Mouse (Mus musculus) ovary, adult 2 months (tissue): ENCODE measurements around the gene Fto. TPM values are rescaled to one million over a fixed set of nuclear protein-coding genes. Genes with fewer than 3 reads are reported as not detected.

ENCODE experiments used
- polyA plus RNA-seq: library from polyadenylated mRNA; depleted of rRNA; stranded (reverse); fragments of >200 nt; gene quantifications from 2 replicates; pipeline ENCODE4 v1.2.3, GENCODE M21; 2012; rRNA removed

The Fto gene
- polyA plus RNA-seq: 34.1 and 43.3 TPM in 2 replicates

DNA sequence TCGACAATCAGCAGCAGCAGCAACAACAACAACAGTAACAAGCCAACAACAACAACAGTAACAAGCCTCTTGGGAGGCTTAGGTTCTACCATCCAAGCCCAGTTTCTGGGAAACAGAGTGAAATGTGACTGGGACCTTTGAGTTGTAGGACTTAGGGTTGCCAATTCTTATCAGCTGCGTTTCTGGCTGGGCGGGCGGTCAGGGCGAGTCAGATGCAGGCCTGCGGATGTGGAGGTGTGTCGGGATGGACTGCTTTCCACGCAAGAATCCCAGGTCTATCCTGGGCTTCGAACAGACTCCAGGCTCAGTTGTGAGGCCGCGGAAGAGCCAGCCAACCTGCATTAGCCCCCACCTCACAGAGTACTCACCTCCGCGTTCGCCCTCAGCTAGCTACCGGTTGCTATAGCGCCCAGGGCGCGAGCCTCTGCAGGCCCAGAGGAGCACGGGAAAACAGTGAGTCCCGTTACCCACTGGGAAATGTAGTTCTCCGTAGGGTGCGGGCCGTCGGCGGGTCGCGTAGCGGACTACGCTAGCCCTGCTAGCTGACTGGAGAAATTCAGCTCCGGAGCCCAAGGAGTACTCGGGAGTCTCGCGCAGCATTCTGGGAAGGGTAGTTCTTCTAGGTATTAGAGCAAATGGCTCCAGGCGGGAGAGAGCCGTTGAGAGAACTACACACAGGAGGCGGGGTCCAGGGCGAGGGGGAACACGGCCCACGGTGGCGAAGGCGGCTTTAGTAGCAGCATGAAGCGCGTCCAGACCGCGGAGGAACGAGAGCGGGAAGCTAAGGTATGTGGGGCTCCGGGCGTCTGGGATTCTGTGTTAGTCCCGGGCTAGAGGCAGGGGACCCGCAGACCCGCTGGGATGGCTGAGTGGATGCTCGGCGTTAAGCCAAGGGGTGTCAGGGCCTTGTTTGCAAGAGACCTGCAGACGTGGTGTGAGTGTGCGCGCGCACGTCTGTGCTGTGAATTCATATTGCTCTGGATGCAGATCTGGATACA lies at the start of gene Fto, which contains the start of gene Rpgrip1l:
TSS of gene Fto (plus strand) at position 691 of the 998 bp plus-strand sequence.
TSS of gene Rpgrip1l (minus strand) at position 428 of the 998 bp plus-strand sequence.

Other genes with a start within 250 kb of the Fto start
- gene Rbl2, start 243.5 kb upstream of the Fto start, polyA plus RNA-seq: 18.9 and 23.1 TPM in 2 replicates
- 20.7 and 27.6 TPM in 2 replicates for gene Aktip, start 113.5 kb upstream of the Fto start, polyA plus RNA-seq
- 1.1 and 1.7 TPM in 2 replicates for gene Rpgrip1l, start 263 bp upstream of the Fto start, polyA plus RNA-seq